Mouse (Mus musculus) kidney, postnatal 4 days (tissue): ENCODE measurements at regions not wholly inside any gene's neighbourhood (a gene's known extent, or its start where the extent isn't known, plus 50 kb on each side); places are given as distances from the start of the nearest gene placed in this dataset.

Source experiments
- DNase-seq, 2 experiments: peaks; one replicate each; pipeline ENCODE4 v3.0.0; 2021; ENCODE audit warnings: mixed read lengths in 2 of 2

GRCm38 (mm10) chr13:14789827-14790226 is 159.9 kb downstream of the AW209491 start:
- DNase-seq: no peak

DNA sequence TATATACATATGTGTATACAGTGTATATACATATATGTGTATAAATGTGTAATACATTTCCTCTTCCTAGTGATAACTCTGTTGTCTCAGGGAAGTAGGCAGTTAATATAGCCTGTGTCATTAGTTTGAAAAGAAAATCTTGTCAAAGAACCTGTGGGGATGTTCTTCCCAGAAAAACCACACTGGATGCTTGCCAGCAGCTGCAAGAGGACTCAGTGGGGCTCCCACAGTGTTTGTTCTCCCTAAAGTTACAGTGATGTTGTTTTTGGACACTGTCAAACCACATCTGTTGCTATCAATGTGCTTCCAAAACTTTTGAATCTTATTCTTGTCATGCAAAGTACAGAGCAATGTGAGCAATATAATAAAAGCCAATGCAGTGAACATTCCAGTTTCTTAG is 170.3 kb downstream of the AW209491 start:
- DNase-seq: peak; percentile 4 to 8

DNA sequence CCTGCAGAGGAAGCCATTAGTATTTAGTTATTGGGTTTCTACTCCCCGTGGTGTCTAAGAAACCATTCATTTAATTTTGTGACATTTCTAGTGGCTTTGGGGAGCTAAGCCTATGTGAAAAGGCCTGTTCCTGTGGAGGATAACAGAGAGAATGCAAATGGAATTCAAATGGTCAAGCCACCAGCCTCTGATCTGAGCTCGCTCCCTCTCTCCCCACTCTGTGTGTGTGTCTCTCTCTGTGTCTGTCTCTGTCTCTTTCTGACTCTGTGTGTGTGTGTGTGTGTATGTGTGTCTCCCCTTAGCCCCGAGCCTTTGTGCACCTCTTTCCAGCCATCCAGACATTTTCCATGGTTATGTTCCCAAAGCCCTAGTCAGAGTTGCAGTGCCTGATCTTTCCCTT is 171.1 kb downstream of the AW209491 start:
- DNase-seq: no peak

DNA sequence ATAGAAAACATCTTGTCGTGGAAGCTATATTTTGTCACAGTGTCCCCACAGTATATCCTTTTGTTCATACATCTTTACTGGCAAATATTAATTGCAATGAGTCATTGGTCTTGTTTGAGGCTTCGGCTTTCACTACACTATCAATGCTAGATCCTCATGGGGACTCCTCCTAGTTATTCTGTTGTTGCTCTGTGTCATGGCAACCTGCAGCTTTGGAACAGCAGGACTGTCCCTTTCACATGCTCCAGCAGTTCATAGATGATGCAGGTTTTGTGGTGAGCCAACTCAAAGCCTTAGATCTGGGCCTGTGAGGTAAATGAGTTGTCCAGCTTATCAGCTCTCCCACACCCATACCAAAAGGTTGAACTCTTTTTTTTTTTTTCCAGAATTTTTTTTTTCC is 172.4 kb downstream of the AW209491 start:
- no peak for DNase-seq

GRCm38 (mm10) chr13:14835362-14835761 is 205.4 kb downstream of the AW209491 start:
- DNase-seq: no peak
